Mouse (Mus musculus): ENCODE data around the gene Rin1. TPM values are rescaled to one million over a fixed set of nuclear protein-coding genes. Genes with fewer than 3 reads are reported as not detected.
"Not testable (repeated sequence)": the region's sequence is repeated elsewhere in the genome, so short reads cannot be mapped to it uniquely, and the experiment has no call there.

The Rin1 gene
- polyA plus RNA-seq, 1 experiment from 2014 or later = 4.2 TPM

DNA sequence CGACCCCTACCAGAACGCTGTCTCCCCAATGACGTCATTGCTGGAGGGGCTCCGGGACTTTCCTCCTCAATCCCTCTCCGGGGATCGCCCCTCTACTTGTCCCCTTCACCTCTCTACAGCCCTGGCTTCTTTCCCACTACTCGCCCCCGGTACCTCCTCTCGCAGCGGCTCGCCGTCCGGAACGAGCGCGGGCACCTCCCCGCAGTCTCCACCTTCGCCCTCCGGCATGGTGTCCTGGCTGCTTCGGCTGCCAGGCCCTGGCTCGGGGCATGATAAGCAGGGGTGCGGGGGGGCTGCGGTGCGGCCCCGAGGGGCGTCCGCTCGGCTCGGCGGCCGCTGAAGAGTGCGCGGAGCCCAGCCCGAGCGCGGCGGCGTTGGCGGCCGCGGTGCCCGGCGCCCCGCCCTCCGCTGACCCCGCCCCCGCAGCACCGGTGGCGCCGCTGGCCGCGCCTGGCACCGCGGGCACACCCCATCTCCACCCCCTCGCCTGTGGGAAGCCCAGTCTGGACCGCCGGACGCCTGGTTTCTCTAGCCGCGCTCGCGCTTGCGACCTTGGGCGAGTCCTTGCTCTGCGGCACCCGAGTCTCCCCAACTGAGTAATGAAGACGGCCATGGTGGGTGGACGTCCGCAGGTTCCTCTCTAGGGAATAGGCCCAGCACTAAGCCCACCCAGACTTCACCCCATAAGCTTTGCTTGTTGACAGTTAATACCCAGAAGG, 35.0 kb downstream of the Rin1 start, which contains the start of gene Tmem151a:
Gene Tmem151a, minus strand, starts transcription at position 387 of the 719 bp plus-strand sequence.
- WGBS = under 1% methylated on average over 58 of the region's 69 CpGs
- Histone ChIP-seq H3K27ac (ENCODE audit: low read length) (no peak within 1 kb of the TSS), H3K4me3 (ENCODE audit: low read length) (peak within 1 kb of the TSS; percentile 52), H3K27me3 (ENCODE audit: control insufficient read depth, insufficient read depth, low read depth, low read length) (peaks cover 56% of the 10 kb centered on the region), H3K36me3 (ENCODE audit: control insufficient read depth, insufficient read depth, low read length) (no peaks in the 10 kb centered on the region; the same call in none of the 2 replicates), H3K4me1 (replicated peaks; ENCODE audit: control insufficient read depth, insufficient read depth, low read length) (peaks cover 13% of the 10 kb centered on the region), H3K4me2 (ENCODE audit: low read depth, low read length) (peak within 1 kb of the TSS; percentile 83), H3K9ac (ENCODE audit: low read length) (0 out of 2 replicates have a peak within 1 kb of the TSS, but pooled peaks have one; percentile 42), H3K9me3 (ENCODE audit: control insufficient read depth, low read length) (no peaks in the 10 kb centered on the region)
- no peak for ATAC-seq (ENCODE audit: low read depth)

DNA sequence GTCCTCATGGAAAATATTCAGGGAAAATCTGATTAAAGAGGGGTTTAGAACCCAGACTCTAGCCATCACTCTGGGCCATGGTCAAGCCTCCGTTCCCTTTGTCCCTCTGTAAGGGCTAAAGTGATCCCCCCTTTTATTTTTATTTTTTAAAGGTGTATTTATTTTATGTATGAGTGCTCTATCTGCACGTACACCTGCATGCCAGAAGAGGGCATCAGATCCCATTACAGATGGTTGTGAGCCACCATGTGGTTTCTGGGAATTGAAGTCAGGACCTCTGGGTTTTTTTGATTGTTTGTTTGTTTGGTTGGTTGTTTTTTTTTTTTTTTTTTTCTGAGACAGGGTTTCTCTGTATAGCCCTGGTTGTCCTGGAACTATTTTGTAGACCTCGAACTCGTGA, 36.3 kb downstream of the Rin1 start:
- Histone ChIP-seq H3K4me1 (replicated peaks; ENCODE audit: control insufficient read depth, insufficient read depth, low read length) (peaks cover 13% of the 10 kb centered on the region), H3K27me3 (ENCODE audit: control insufficient read depth, insufficient read depth, low read depth, low read length) (peaks cover 48% of the 10 kb centered on the region)
- H3K27ac ChIP-seq (ENCODE audit: low read length); H3K36me3 ChIP-seq (ENCODE audit: control insufficient read depth, insufficient read depth, low read length); H3K4me2 ChIP-seq (ENCODE audit: low read depth, low read length); H3K4me3 ChIP-seq (ENCODE audit: low read length); H3K9ac ChIP-seq (ENCODE audit: low read length); H3K9me3 ChIP-seq (ENCODE audit: control insufficient read depth, low read length); ATAC-seq (ENCODE audit: low read depth): not testable (repeated sequence)
- WGBS = 54% methylated on average over 4 of the region's 4 CpGs

DNA sequence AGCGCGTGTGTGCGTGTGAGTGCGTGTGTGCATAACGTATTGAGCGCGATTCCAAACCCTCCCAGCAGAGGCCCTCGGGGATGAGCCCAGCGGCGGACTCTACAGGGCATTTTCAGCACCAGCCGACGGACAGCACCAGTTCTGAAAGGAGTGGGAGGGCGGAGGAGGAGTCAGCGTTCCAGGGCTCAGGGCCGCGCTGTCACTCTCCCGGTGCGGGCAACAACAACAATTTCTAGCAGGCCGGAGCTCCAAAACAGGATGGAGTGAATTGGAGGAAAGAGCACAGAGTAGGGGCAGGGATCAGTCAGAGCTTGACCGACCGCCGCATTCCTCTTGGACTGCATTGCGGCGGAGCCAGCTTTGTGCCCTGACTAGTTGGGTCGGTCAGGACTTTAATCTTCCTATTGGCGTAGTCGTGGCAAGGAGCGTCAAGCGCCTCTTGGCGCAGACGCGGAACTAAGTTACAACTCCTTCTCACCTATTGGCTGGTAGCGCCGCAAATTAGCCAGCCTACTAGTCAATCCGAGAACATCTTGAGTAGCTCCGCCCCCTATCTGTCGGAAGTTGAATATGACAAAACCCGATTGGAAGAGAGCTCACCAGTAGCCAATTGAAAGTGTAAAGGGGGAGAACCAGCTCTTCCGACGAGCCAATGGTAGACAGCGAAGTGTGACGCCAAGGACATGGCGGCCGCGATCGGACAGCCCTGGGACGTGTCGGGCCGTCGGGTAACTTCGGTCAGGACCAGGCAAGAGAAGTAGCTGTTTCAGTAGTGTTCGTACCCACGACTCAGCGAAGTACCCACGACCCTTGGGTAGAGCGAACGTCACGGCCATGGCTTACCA, 37.8 kb downstream of the Rin1 start, which contains the start of gene Yif1a:
Gene Yif1a, plus strand, starts transcription at position 655 of the 845 bp plus-strand sequence.
- peaks cover 13% of the 10 kb centered on the region for H3K4me1 ChIP-seq (replicated peaks; ENCODE audit: control insufficient read depth, insufficient read depth, low read length)
- H3K27me3 ChIP-seq (ENCODE audit: control insufficient read depth, insufficient read depth, low read depth, low read length) = peaks cover 33% of the 10 kb centered on the region
- peak within 1 kb of the TSS; percentile 75 for H3K4me3 ChIP-seq (ENCODE audit: low read length)
- H3K36me3 ChIP-seq (ENCODE audit: control insufficient read depth, insufficient read depth, low read length) = peaks cover 14% of the 10 kb centered on the region
- ATAC-seq (ENCODE audit: low read depth) = peak; percentile 93
- no peaks in the 10 kb centered on the region for H3K9me3 ChIP-seq (ENCODE audit: control insufficient read depth, low read length)
- under 1% methylated on average over 58 of the region's 58 CpGs for WGBS
- H3K4me2 ChIP-seq (ENCODE audit: low read depth, low read length) = peak within 1 kb of the TSS; percentile 93
- H3K9ac ChIP-seq (ENCODE audit: low read length) = peak within 1 kb of the TSS; percentile 75
- H3K27ac ChIP-seq (ENCODE audit: low read length) = peak within 1 kb of the TSS; percentile 88

GRCm38 (mm10) chr19:5089324-5089723, 39.0 kb downstream of the Rin1 start:
- Histone ChIP-seq H3K4me2 (ENCODE audit: low read depth, low read length) (peak overlapping the region; percentile 93), H3K36me3 (ENCODE audit: control insufficient read depth, insufficient read depth, low read length) (peaks cover 14% of the 10 kb centered on the region), H3K9me3 (ENCODE audit: control insufficient read depth, low read length) (no peaks in the 10 kb centered on the region), H3K4me3 (ENCODE audit: low read length) (peak overlapping the region; percentile 75), H3K9ac (ENCODE audit: low read length) (peak overlapping the region; percentile 75), H3K4me1 (replicated peaks; ENCODE audit: control insufficient read depth, insufficient read depth, low read length) (peaks cover 13% of the 10 kb centered on the region), H3K27ac (ENCODE audit: low read length) (no peak overlapping the region), H3K27me3 (ENCODE audit: control insufficient read depth, insufficient read depth, low read depth, low read length) (peaks cover 21% of the 10 kb centered on the region)
- no peak for ATAC-seq (ENCODE audit: low read depth)
- WGBS = 89% methylated on average over 4 of the region's 4 CpGs

DNA sequence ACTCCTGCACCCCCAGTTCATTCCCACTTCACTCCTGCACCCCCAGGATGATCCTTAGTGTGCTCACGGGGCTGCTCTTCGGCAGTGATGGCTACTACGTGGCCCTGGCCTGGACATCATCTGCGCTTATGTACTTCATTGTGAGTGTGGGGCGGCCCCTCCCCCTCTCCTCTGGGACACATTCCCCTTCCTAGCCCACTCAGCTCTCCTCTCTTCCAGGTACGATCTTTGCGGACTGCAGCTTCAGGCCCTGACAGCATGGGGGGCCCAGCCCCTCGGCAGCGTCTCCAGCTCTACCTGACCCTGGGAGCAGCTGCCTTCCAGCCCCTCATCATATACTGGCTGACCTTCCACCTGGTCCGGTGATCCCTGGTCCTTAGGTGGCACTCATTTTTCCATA, 41.8 kb downstream of the Rin1 start:
- Histone ChIP-seq H3K4me1 (replicated peaks; ENCODE audit: control insufficient read depth, insufficient read depth, low read length) (peaks cover 11% of the 10 kb centered on the region), H3K27me3 (ENCODE audit: control insufficient read depth, insufficient read depth, low read depth, low read length) (peaks cover 3% of the 10 kb centered on the region; the same call in 1 of the 2 replicates), H3K36me3 (ENCODE audit: control insufficient read depth, insufficient read depth, low read length) (peaks cover 14% of the 10 kb centered on the region), H3K4me2 (ENCODE audit: low read depth, low read length) (no peak overlapping the region), H3K9me3 (ENCODE audit: control insufficient read depth, low read length) (no peaks in the 10 kb centered on the region), H3K27ac (ENCODE audit: low read length) (no peak overlapping the region), H3K9ac (ENCODE audit: low read length) (no peak overlapping the region), H3K4me3 (ENCODE audit: low read length) (no peak overlapping the region)
- 82% methylated on average over 10 of the region's 10 CpGs for WGBS
- ATAC-seq (ENCODE audit: low read depth) = no peak

DNA sequence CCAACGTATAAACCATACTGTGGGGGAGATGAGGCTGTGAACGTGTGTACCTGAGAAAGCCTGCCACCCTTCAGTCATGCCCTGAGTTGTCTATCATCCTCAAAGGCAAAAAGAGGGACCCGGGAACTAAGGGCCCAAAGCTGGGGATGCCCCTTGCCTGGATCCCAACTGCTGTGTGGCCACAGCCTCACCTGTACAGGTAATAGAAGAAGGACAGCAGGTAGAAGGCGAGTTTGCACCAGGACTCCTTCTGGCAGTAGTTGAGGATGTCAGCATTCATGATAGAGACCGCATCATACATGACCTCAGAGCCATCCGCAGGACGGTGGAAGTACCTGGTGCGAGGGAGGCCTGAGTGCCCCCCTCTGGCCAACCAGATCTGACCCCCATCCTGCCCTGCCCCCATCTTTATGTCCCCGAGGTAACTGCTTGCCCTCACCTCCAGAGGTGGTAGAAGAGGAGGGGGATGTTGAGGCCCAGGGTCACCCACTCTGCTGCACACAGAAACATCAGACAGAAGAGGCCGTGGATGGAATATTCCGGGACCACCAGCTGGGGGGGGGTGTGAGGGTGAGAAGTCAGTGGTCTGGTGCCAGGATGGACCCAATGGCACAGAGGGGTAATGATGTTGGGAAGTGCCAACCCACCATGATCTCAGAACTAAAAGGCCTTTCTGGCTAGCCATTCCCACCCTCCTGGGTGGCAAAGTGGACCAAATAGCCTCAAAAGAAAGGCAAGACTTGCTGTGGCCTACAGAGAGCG, 43.4 kb downstream of the Rin1 start:
- peaks cover 16% of the 10 kb centered on the region for H3K4me1 ChIP-seq (replicated peaks; ENCODE audit: control insufficient read depth, insufficient read depth, low read length)
- H3K4me2 ChIP-seq (ENCODE audit: low read depth, low read length) = no peak overlapping the region
- ATAC-seq (ENCODE audit: low read depth) = no peak

GRCm38 (mm10) chr19:5094243-5094632, 44.0 kb downstream of the Rin1 start:
- peaks cover 14% of the 10 kb centered on the region for H3K4me1 ChIP-seq (replicated peaks; ENCODE audit: control insufficient read depth, insufficient read depth, low read length)
- WGBS = 1% methylated on average over 21 of the region's 21 CpGs

More for the DNA sequence above, 43.4 kb downstream of the Rin1 start:
- 69% methylated on average over 12 of the region's 12 CpGs for WGBS
- H3K4me3 ChIP-seq (ENCODE audit: low read length) = no peak overlapping the region
- H3K27me3 ChIP-seq (ENCODE audit: control insufficient read depth, insufficient read depth, low read depth, low read length) = peaks cover 3% of the 10 kb centered on the region; the same call in 1 of the 2 replicates
- H3K36me3 ChIP-seq (ENCODE audit: control insufficient read depth, insufficient read depth, low read length) = peaks cover 14% of the 10 kb centered on the region
- H3K9me3 ChIP-seq (ENCODE audit: control insufficient read depth, low read length) = no peaks in the 10 kb centered on the region
- no peak overlapping the region for H3K9ac ChIP-seq (ENCODE audit: low read length)
- H3K27ac ChIP-seq (ENCODE audit: low read length) = no peak overlapping the region

GRCm38 (mm10) chr19:5094746-5095417, 44.6 kb downstream of the Rin1 start:
- H3K4me2 ChIP-seq (ENCODE audit: low read depth, low read length) = no peak overlapping the region
- peaks cover 15% of the 10 kb centered on the region for H3K36me3 ChIP-seq (ENCODE audit: control insufficient read depth, insufficient read depth, low read length)
- no peaks in the 10 kb centered on the region for H3K9me3 ChIP-seq (ENCODE audit: control insufficient read depth, low read length)
- H3K9ac ChIP-seq (ENCODE audit: low read length) = no peak overlapping the region
- no peak overlapping the region for H3K27ac ChIP-seq (ENCODE audit: low read length)
- H3K4me1 ChIP-seq (replicated peaks; ENCODE audit: control insufficient read depth, insufficient read depth, low read length) = peaks cover 12% of the 10 kb centered on the region
- WGBS = 40% methylated on average over 11 of the region's 11 CpGs
- H3K4me3 ChIP-seq (ENCODE audit: low read length) = no peak overlapping the region
- H3K27me3 ChIP-seq (ENCODE audit: control insufficient read depth, insufficient read depth, low read depth, low read length) = peaks cover 3% of the 10 kb centered on the region; the same call in 1 of the 2 replicates
- ATAC-seq (ENCODE audit: low read depth) = peak; percentile 0; the same call in 1 of the 2 replicates

More at GRCm38 (mm10) chr19:5094243-5094632, 44.0 kb downstream of the Rin1 start:
- no peak overlapping the region for H3K4me3 ChIP-seq (ENCODE audit: low read length)
- peaks cover 14% of the 10 kb centered on the region for H3K36me3 ChIP-seq (ENCODE audit: control insufficient read depth, insufficient read depth, low read length)
- no peak overlapping the region for H3K9ac ChIP-seq (ENCODE audit: low read length)
- H3K9me3 ChIP-seq (ENCODE audit: control insufficient read depth, low read length) = no peaks in the 10 kb centered on the region
- H3K27ac ChIP-seq (ENCODE audit: low read length) = no peak overlapping the region
- ATAC-seq (ENCODE audit: low read depth) = peak; percentile 69
- peaks cover 3% of the 10 kb centered on the region; the same call in 1 of the 2 replicates for H3K27me3 ChIP-seq (ENCODE audit: control insufficient read depth, insufficient read depth, low read depth, low read length)
- no peak overlapping the region for H3K4me2 ChIP-seq (ENCODE audit: low read depth, low read length)

All from lung, embryonic 16.5 days (tissue).